Mouse (Mus musculus) lung, adult 2 months (tissue): ENCODE measurements around the gene Zfp217. TPM values are rescaled to one million over a fixed set of nuclear protein-coding genes. Genes with fewer than 3 reads are reported as not detected.
A peak's percentile ranks its signal among the peaks of the same experiment; 100 is the strongest.

Experiments
- DNase-seq: peaks from one replicate; pipeline ENCODE4 v3.0.0; 2022
- H3K4me1 ChIP-seq: fragments of 200-500 bp; 2 replicates; pipeline ENCODE4 v1.6.1; 2011; ENCODE audit warnings: low read length; ENCODE audit not compliant: control insufficient read depth, insufficient read depth
- H3K4me3 ChIP-seq: fragments of 200-500 bp; replicated peaks from 2 replicates; pipeline ENCODE3; 2011; ENCODE audit warnings: low read depth, mild to moderate bottlenecking, control low read depth, low read length; ENCODE audit errors: extremely low read depth
- CTCF ChIP-seq: fragments of 200-500 bp; IDR thresholded peaks from 2 replicates; pipeline ENCODE4 v1.5.1; 2011; ENCODE audit warnings: mild to moderate bottlenecking, low read length, control low read depth; ENCODE audit not compliant: insufficient read depth
- POLR2A ChIP-seq: fragments of 200-500 bp; IDR thresholded peaks from 2 replicates; pipeline ENCODE4 v1.6.1; 2011; ENCODE audit warnings: low read depth, mild to moderate bottlenecking, control low read depth, low read length, borderline replicate concordance; ENCODE audit errors: extremely low read depth
- WGBS: fragments of 180-500 bp; shearing (Covaris S2); methylation state at CpG from one replicate; pipeline ENCODE4 v1.1.7; 2018; 5-methylcytosine and 5-hydroxymethylcytosine counted together
- polyA plus RNA-seq: library from polyadenylated mRNA; depleted of rRNA; stranded (reverse); fragments of >200 nt; gene quantifications from 2 replicates; pipeline ENCODE4 v1.2.3, GENCODE M21; 2012; rRNA removed

The Zfp217 gene
- 13.7 and 19.8 TPM in 2 replicates for polyA plus RNA-seq

DNA sequence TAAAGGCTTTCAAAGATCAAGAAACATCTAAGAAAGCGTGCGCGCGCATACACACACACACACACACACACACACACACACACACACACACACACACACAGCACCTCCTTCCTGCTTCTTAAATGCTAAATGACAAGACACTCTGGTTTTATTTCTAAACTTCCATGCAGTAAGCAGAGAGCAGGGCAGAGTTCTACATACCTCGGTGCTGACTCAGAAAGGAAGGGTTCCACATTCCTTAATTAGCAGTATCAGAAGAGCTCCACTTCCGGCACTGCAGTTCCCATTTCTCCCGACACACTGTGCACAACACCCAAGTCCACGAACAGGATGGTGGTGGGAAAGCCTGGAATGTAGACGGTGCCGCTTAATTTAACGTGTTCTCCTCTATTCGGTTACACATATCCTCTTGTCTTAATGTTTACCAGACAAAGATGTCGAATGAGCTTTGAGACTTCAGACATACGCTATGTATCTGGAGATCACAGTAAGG, at the start of gene Zfp217:
TSS of gene Zfp217 (minus strand) at position 443 of the 493 bp plus-strand sequence.
- H3K4me3 ChIP-seq, result peak within 1 kb of the TSS; percentile 39
- DNase-seq, result no peak
- 16% methylated on average over 14 of the region's 14 CpGs for WGBS
- H3K4me1 ChIP-seq, result peaks cover 12% of the 10 kb centered on the region
- TF ChIP-seq CTCF (0 out of 2 replicates have a peak, but pooled peaks have one; percentile 19), POLR2A (peak; percentile 22; the same call in 1 of the 2 replicates)

- TF ChIP-seq CTCF (no peak), POLR2A (no peak)
- peak overlapping the region; percentile 9 for H3K4me3 ChIP-seq
- 50% methylated on average over 13 of the region's 13 CpGs for WGBS
- DNase-seq, result no peak
- peaks cover 4% of the 10 kb centered on the region for H3K4me1 ChIP-seq
Measured at GRCm38 (mm10) chr2:170195542-170196089, 47.7 kb upstream of the Zfp217 start.

GRCm38 (mm10) chr2:170194845-170195244, 46.9 kb upstream of the Zfp217 start:
- Histone ChIP-seq H3K4me3 (no peak overlapping the region), H3K4me1 (peaks cover 4% of the 10 kb centered on the region)
- WGBS, result 93% methylated on average over 12 of the region's 12 CpGs
- no peak for TF ChIP-seq POLR2A
- TF ChIP-seq CTCF, result no peak
- no peak for DNase-seq

DNA sequence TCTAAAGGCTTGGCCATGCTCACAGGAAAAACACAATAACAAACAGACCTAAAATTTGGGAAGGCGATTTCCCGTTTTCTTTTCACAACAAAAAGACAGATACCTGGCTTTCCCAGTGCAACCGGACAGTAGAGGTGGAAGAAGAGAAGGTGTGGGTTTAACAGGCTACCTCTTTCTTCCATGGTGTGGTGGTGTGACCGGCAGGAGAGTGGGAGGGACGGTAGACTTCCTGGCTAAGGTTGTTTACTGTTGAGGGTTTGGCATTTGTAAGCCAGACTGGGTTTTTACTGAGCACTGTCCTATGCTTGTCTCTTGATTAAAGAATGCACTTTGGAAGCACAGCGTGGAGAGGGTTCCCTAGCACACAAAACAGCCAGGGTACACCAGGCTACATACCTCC, 45.9 kb upstream of the Zfp217 start:
- DNase-seq, result no peak
- TF ChIP-seq POLR2A (no peak), CTCF (no peak)
- Histone ChIP-seq H3K4me3 (no peak overlapping the region), H3K4me1 (peaks cover 4% of the 10 kb centered on the region)
- WGBS, result 35% methylated on average over 6 of the region's 6 CpGs

- TF ChIP-seq POLR2A (no peak), CTCF (no peak)
- peaks cover 4% of the 10 kb centered on the region for H3K4me1 ChIP-seq
- H3K4me3 ChIP-seq, result peak overlapping the region; percentile 41
- WGBS, result 12% methylated on average over 10 of the region's 10 CpGs
- DNase-seq, result no peak
Measured at GRCm38 (mm10) chr2:170193211-170193610, 45.3 kb upstream of the Zfp217 start.

DNA sequence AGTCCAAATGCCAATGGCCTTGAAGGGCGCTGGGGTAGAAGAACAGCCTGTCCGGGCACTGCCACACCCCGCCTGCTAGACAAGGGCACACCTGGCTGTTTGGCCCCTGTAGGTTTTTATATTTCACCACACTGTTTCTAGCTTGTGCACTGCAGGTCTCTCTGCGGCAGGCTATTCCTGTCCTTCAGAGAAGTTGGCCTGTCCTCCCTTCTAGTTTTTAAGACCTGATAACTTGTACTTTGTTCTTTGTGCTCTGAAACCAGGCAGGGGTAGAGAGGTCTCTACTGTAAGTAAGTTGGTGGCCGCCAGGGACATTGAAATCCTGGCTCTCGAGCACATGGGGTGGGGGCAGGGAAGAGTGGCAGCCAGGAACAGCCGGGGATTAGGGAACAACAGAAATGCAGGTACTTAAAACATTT, 44.8 kb upstream of the Zfp217 start:
- TF ChIP-seq POLR2A, result no peak
- no peak for TF ChIP-seq CTCF
- Histone ChIP-seq H3K4me1 (peaks cover 4% of the 10 kb centered on the region), H3K4me3 (no peak overlapping the region)
- 38% methylated on average over 7 of the region's 7 CpGs for WGBS
- peak; percentile 33 for DNase-seq

GRCm38 (mm10) chr2:170188721-170189120, 40.8 kb upstream of the Zfp217 start:
- no peak overlapping the region for H3K4me3 ChIP-seq
- TF ChIP-seq CTCF, result no peak
- no peak for TF ChIP-seq POLR2A
- no peak for DNase-seq
- WGBS, result 87% methylated on average over 7 of the region's 7 CpGs
- H3K4me1 ChIP-seq, result peaks cover 9% of the 10 kb centered on the region

DNA sequence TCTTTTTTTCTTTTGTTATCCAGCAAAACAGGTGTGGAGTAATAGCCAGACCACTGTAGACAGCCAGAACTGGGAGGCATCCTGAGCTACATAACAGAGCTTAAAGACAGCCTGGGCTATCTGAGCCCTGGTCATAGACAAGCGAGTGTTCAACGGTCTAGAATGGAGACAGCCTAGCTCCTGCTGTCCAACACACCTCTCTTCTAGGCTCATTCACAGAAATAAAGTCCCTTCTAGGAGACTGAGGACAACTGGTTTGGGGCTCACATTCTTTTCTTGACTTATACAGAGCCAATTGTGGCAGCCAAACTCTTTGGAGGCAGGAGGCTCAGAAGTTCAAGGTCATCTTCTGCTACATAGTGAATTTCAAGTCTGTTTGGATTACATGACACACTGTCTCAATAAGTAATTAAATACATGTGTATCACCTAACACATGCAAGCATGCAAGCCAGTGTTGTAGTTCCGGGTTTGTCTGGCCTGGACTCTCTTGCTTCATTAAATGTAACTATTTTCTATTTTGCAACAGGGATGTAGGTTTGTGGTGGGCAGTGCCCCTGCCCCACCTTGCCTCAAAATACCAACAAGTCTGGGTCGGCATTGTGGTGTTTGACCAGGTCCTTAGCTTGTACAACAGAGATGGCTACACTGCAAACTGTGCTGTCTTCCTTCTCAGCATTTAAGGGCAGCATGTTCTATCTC, 37.4 kb upstream of the Zfp217 start:
- 53% methylated on average over 4 of the region's 4 CpGs for WGBS

GRCm38 (mm10) chr2:170184175-170184983, 36.5 kb upstream of the Zfp217 start:
- TF ChIP-seq POLR2A, result peak; percentile 29; the same call in 1 of the 2 replicates
- TF ChIP-seq CTCF, result no peak
- H3K4me1 ChIP-seq, result peaks cover 8% of the 10 kb centered on the region
- peak overlapping the region; percentile 60 for H3K4me3 ChIP-seq
- under 1% methylated on average over 33 of the region's 33 CpGs for WGBS
- peak; percentile 51 for DNase-seq

More for the DNA sequence above, 37.4 kb upstream of the Zfp217 start:
- Histone ChIP-seq H3K4me3 (no peak overlapping the region), H3K4me1 (peaks cover 8% of the 10 kb centered on the region)
- no peak for TF ChIP-seq POLR2A
- no peak for TF ChIP-seq CTCF
- DNase-seq, result no peak
